In the genomic region with DNA sequence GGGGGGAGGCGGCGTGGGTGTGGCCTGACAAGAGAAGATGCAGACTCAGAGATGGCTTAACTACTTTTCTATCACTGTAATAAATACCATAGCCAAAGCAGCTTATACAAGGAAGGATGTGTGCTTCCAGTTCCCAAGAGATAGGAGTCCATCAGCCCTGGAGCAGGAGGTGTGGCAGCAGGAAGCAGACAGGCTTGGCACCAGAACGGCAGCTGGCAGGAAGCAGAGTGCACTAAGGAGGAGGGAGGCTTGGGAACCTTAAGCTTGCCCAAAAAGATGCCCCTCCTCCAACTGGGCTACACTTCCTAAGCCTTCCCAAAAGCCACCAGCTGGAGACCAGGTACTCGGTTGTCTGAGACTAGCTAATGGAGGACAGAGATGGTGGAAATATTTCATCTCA, we compare ENCODE assay signal across 22 mouse cellular contexts. TPM values are rescaled to one million over a fixed set of nuclear protein-coding genes. Genes with fewer than 3 reads are reported as not detected.
DNase-seq lines count a peak whose midpoint lies in the region; ATAC-seq and TF ChIP-seq lines count a peak whose summit lies in the region.
"Had no signal": no experiment of that assay in that cellular context is flagged by ENCODE, and none has a peak within 500 bp of the region (broad histone marks: within the 10 kb centered on the region; RNA-seq: fewer than 3 reads in every experiment).

No protein-coding gene starts in this region.

- no peaks in the 10 kb centered on the region for H3K36me3 ChIP-seq in hindbrain, postnatal 0 days (ENCODE audit: insufficient read depth, low read length)
- H3K36me3 ChIP-seq in hindbrain, embryonic 16.5 days (ENCODE audit: control insufficient read depth, insufficient read depth, low read length), result no peaks in the 10 kb centered on the region
- no peaks in the 10 kb centered on the region for H3K36me3 ChIP-seq in intestine, embryonic 15.5 days
- H3K36me3 ChIP-seq: embryonic facial prominence, embryonic 10.5 days; hindbrain, embryonic 12.5 days; midbrain, embryonic 13.5 days; neural tube, embryonic 15.5 days had no signal

- 61% methylated on average over 4 of the region's 4 CpGs for WGBS in hindbrain, postnatal 0 days
- WGBS in hindbrain, embryonic 16.5 days, result 72% methylated on average over 3 of the region's 4 CpGs
- 63% methylated on average over 4 of the region's 4 CpGs for WGBS in intestine, embryonic 15.5 days

- no peaks in the 10 kb centered on the region for H3K9me3 ChIP-seq in hindbrain, postnatal 0 days (ENCODE audit: low read length)
- no peaks in the 10 kb centered on the region for H3K9me3 ChIP-seq in hindbrain, embryonic 16.5 days (ENCODE audit: control insufficient read depth, low read length)
- no peaks in the 10 kb centered on the region for H3K9me3 ChIP-seq in intestine, embryonic 15.5 days
- H3K9me3 ChIP-seq: embryonic facial prominence, embryonic 10.5 days; hindbrain, embryonic 12.5 days; midbrain, embryonic 13.5 days; neural tube, embryonic 15.5 days had no signal

- H3K4me3 ChIP-seq in hindbrain, postnatal 0 days (ENCODE audit: low read length), result no peak overlapping the region
- no peak overlapping the region for H3K4me3 ChIP-seq in hindbrain, embryonic 16.5 days (ENCODE audit: low read length)
- no peak overlapping the region for H3K4me3 ChIP-seq in intestine, embryonic 15.5 days (replicated peaks)
- H3K4me3 ChIP-seq: embryonic facial prominence, embryonic 10.5 days; hindbrain, embryonic 12.5 days; left cerebral cortex, adult 2 months; midbrain, embryonic 13.5 days; myocyte; neural tube, embryonic 15.5 days had no signal

- no peak overlapping the region for H3K4me2 ChIP-seq in hindbrain, postnatal 0 days (ENCODE audit: low read depth, low read length)
- H3K4me2 ChIP-seq in hindbrain, embryonic 16.5 days (ENCODE audit: low read length), result no peak overlapping the region
- no peak overlapping the region for H3K4me2 ChIP-seq in intestine, embryonic 15.5 days (replicated peaks)
- H3K4me2 ChIP-seq: hindbrain, embryonic 12.5 days; liver, embryonic 11.5 days; lung, embryonic 14.5 days; midbrain, embryonic 13.5 days; neural tube, embryonic 15.5 days had no signal

- H3K4me1 ChIP-seq in hindbrain, postnatal 0 days (ENCODE audit: insufficient read depth, low read length), result no peaks in the 10 kb centered on the region
- no peaks in the 10 kb centered on the region; the same call in 1 of the 2 replicates for H3K4me1 ChIP-seq in hindbrain, embryonic 16.5 days (ENCODE audit: control insufficient read depth, insufficient read depth, low read depth, low read length)
- H3K4me1 ChIP-seq in intestine, embryonic 15.5 days (replicated peaks), result no peaks in the 10 kb centered on the region
- H3K4me1 ChIP-seq: embryonic facial prominence, embryonic 10.5 days; hindbrain, embryonic 12.5 days; midbrain, embryonic 13.5 days; neural tube, embryonic 15.5 days had no signal

- no peak overlapping the region for H3K27ac ChIP-seq in hindbrain, postnatal 0 days
- no peak overlapping the region for H3K27ac ChIP-seq in hindbrain, embryonic 16.5 days (ENCODE audit: low read depth, low read length)
- no peak overlapping the region for H3K27ac ChIP-seq in intestine, embryonic 15.5 days
- H3K27ac ChIP-seq: embryonic facial prominence, embryonic 10.5 days; hindbrain, embryonic 12.5 days; left cerebral cortex, adult 2 months; midbrain, embryonic 13.5 days; neural tube, embryonic 15.5 days; stomach, postnatal 0 days had no signal

- H3K27me3 ChIP-seq in hindbrain, postnatal 0 days (ENCODE audit: insufficient read depth, low read length), result no peaks in the 10 kb centered on the region
- no peaks in the 10 kb centered on the region for H3K27me3 ChIP-seq in hindbrain, embryonic 16.5 days (replicated peaks; ENCODE audit: control insufficient read depth, insufficient read depth, low read length)
- H3K27me3 ChIP-seq in intestine, embryonic 15.5 days (replicated peaks), result no peaks in the 10 kb centered on the region
- H3K27me3 ChIP-seq: hindbrain, embryonic 12.5 days; midbrain, embryonic 13.5 days; neural tube, embryonic 15.5 days had no signal

- ATAC-seq in hindbrain, postnatal 0 days, result no peak
- ATAC-seq in hindbrain, embryonic 16.5 days, result no peak
- peak; percentile 90 for ATAC-seq in cerebellum, adult (ENCODE audit: insufficient number of reproducible peaks, low FRiP score, low TSS enrichment)
- ATAC-seq in intestine, embryonic 15.5 days, result no peak
- ATAC-seq: midbrain, embryonic 13.5 days had no signal

- DNase-seq in hindbrain, postnatal 0 days (ENCODE audit: low spot score), result peak; percentile 68
- DNase-seq in MN1 (ENCODE audit: low spot score), result peak; percentile 57
- peak; percentile 85 for DNase-seq in cerebellum, adult 9-11 months
- no peak for DNase-seq in right cerebral cortex, postnatal 10 days (ENCODE audit: low spot score in 2 of 2)
- no peak for DNase-seq in kidney, adult 11 months
- DNase-seq: adrenal gland, adult 2 months; gastrocnemius, postnatal 36 days; heart, postnatal 14 days; kidney, postnatal 36 days; layer of hippocampus, adult 9-11 months; lung, embryonic 14.5 days had no signal

- no peak for TF ChIP-seq CTCF in hindbrain, postnatal 0 days (IDR thresholded peaks at IDR 0.05; ENCODE audit: low read depth)

- H3K9ac ChIP-seq in hindbrain, postnatal 0 days (replicated peaks; ENCODE audit: low read length), result no peak overlapping the region
- no peak overlapping the region for H3K9ac ChIP-seq in hindbrain, embryonic 16.5 days (ENCODE audit: low read depth, low read length)
- H3K9ac ChIP-seq in intestine, embryonic 15.5 days, result no peak overlapping the region
- H3K9ac ChIP-seq: hindbrain, embryonic 12.5 days; lung, embryonic 14.5 days; midbrain, embryonic 13.5 days; neural tube, embryonic 15.5 days had no signal

RNA-seq across cellular contexts. Expression of a gene that starts 15.8 kb away (rescaled TPM):
- total RNA-seq in hindbrain, postnatal 0 days (2014; rRNA removed), result 5.5 and 11.3 TPM in 2 replicates
- polyA plus RNA-seq in hindbrain, postnatal 0 days (2015; fragmentation: Nextera tagmentation; extraction: Ambion mirVana), result 6.2 and 6.7 TPM in 2 replicates
- polyA plus RNA-seq in hindbrain, embryonic 16.5 days (2015; fragmentation: Nextera tagmentation; extraction: Ambion mirVana), result 9.1 and 10.0 TPM in 2 replicates
- 4.1 and 4.3 TPM in 2 replicates for polyA plus RNA-seq in intestine, embryonic 15.5 days (2015; fragmentation: Nextera tagmentation; extraction: Ambion mirVana)

RNA-seq across cellular contexts. Expression of a gene that starts 21.2 kb away (rescaled TPM):
- 101 and 106 TPM in 2 replicates for total RNA-seq in hindbrain, postnatal 0 days (2014; rRNA removed)
- polyA plus RNA-seq in hindbrain, postnatal 0 days (2015; fragmentation: Nextera tagmentation; extraction: Ambion mirVana), result 57.1 and 67.4 TPM in 2 replicates
- 48.7 and 59.8 TPM in 2 replicates for polyA plus RNA-seq in hindbrain, embryonic 16.5 days (2015; fragmentation: Nextera tagmentation; extraction: Ambion mirVana)
- polyA plus RNA-seq in intestine, embryonic 15.5 days (2015; fragmentation: Nextera tagmentation; extraction: Ambion mirVana), result 0.16 and 0.52 TPM in 2 replicates

RNA-seq across cellular contexts. Expression of a gene that starts 51.5 kb away (rescaled TPM):
- 35.6 and 37.9 TPM in 2 replicates for total RNA-seq in hindbrain, postnatal 0 days (2014; rRNA removed)
- polyA plus RNA-seq in hindbrain, postnatal 0 days (2015; fragmentation: Nextera tagmentation; extraction: Ambion mirVana), result 88.5 and 96.7 TPM in 2 replicates
- polyA plus RNA-seq in hindbrain, embryonic 16.5 days (2015; fragmentation: Nextera tagmentation; extraction: Ambion mirVana), result 90.1 and 93.3 TPM in 2 replicates
- 149 and 152 TPM in 2 replicates for polyA plus RNA-seq in intestine, embryonic 15.5 days (2015; fragmentation: Nextera tagmentation; extraction: Ambion mirVana)

Comparison
In these comparisons a context has a peak if more than half of its experiments do, and no peak if none do; other contexts are left out.
1. DNase-seq: peak in hindbrain, postnatal 0 days (single experiment), MN1 (single experiment) and cerebellum, adult 9-11 months (single experiment); none in right cerebral cortex, postnatal 10 days (0 of 2) and kidney, adult 11 months (single experiment).
2. RNA of a gene that starts 21.2 kb away (polyA plus RNA-seq): 48.7 to 59.8 TPM in hindbrain, embryonic 16.5 days and 57.1 to 67.4 TPM in hindbrain, postnatal 0 days; 0.16 to 0.52 TPM in intestine, embryonic 15.5 days; every median in the first group is over 10 times any median in the second.